Mouse (Mus musculus): ENCODE measurements around the gene Kremen1. TPM values are rescaled to one million over a fixed set of nuclear protein-coding genes. Genes with fewer than 3 reads are reported as not detected.
A peak's percentile ranks its signal among the peaks of the same experiment; 100 is the strongest.

Gene Kremen1
- polyA plus RNA-seq, 1 experiment from 2014 or later, result 16.5 TPM

DNA sequence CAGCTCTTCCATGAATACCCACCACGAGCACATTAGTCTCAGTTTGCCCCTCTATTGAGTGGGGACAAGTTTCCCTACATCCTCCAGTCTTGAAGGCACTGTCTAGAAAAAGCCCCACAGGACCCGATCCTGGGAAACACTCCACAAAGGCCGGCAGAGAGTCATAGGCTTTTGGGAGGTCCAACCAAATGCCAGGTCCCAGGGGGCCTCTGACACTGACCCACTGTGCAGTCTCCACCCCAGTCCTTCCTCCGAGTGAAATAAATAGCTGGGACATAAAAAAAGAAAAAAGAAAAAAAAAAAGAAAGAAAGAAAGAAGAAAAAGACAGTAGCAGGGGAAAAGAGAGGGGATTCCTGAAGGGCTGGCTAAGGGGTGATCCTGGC, 110.1 kb downstream of the Kremen1 start:
- Histone ChIP-seq H3K27me3 (replicated peaks; ENCODE audit: low read depth, poor library complexity, severe bottlenecking) (peaks cover 62% of the 10 kb centered on the region), H3K9me3 (no peaks in the 10 kb centered on the region), H3K36me3 (replicated peaks) (no peaks in the 10 kb centered on the region), H3K4me3 (peak overlapping the region; percentile 75), H3K27ac (replicated peaks) (peak overlapping the region; percentile 88; the same call in 1 of the 2 replicates), H3K4me1 (peaks cover 68% of the 10 kb centered on the region)
- WGBS, result 22% methylated on average over 4 of the region's 4 CpGs
- DNase-seq (ENCODE audit: low spot score), result no peak

DNA sequence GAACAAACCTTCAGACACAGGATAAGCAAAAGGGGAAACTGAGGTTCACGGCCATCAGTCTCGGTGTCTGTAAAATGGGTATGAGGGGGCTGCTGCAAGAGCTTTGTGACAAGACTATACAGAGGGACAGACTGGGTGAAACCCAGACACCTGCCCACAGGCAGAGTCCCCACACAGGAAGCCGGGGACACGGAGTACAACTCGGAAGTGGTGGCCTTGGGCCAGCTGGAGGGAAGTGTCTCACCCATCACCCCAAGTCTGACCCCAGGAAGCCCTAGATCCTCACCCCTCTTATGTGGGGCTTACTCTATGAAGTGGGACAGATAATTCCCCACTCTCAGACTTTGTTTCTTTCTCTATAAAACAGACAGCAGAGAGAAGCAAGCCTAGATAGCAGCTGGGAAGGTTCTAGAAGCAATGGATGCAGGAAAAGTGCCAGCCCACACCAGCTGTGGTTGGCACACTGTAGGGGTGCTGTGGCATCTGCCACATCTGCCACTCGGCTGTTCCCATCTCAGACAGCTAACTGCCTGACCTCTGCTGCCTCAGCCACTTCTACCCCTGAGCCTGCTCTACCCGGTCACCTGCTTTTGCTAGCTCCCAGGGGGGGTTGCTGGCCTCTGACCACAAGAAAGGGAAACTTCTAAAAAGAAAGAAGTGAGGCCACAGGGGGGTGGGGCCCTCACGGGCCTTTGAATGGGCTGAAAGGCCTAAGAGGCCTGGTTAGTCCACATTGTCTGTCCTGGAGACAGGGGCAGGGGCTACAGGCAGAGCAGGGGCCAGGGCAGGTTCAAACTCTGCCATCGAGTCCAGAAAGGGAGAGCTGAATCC, 110.7 kb downstream of the Kremen1 start:
- Histone ChIP-seq H3K4me3 (peak overlapping the region; percentile 75), H3K36me3 (replicated peaks) (no peaks in the 10 kb centered on the region), H3K4me1 (peaks cover 65% of the 10 kb centered on the region), H3K9me3 (no peaks in the 10 kb centered on the region), H3K27ac (replicated peaks) (no peak overlapping the region), H3K27me3 (replicated peaks; ENCODE audit: low read depth, poor library complexity, severe bottlenecking) (peaks cover 62% of the 10 kb centered on the region)
- DNase-seq (ENCODE audit: low spot score), result no peak
- 57% methylated on average over 9 of the region's 9 CpGs for WGBS

DNA sequence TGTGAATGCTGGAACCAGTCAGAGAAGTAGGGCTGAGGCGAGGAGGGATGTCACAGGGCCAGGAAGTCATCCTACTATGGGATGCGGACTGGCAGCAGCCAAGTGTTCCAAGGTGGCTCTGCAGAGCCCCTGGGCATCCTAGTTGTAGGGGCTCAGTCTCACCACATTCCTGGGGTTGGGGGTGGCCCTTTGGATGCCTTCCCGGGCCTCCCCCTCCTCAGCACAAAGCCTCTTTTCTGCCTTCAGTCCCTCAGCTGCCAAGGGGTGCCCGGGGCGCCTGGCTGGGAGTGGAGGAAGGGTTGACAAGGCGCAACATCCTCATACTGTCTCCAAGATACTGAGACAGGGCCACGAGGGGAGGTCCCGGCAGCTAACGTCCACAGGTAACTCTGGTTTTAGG, 111.4 kb downstream of the Kremen1 start:
- H3K36me3 ChIP-seq (replicated peaks), result no peaks in the 10 kb centered on the region
- peaks cover 61% of the 10 kb centered on the region for H3K27me3 ChIP-seq (replicated peaks; ENCODE audit: low read depth, poor library complexity, severe bottlenecking)
- WGBS, result 75% methylated on average over 9 of the region's 9 CpGs
- H3K27ac ChIP-seq (replicated peaks), result 0 out of 2 replicates have a peak overlapping the region, but pooled peaks have one; percentile 31
- no peaks in the 10 kb centered on the region for H3K9me3 ChIP-seq
- H3K4me3 ChIP-seq, result peak overlapping the region; percentile 6; the same call in 1 of the 2 replicates
- DNase-seq (ENCODE audit: low spot score), result no peak
- H3K4me1 ChIP-seq, result peaks cover 61% of the 10 kb centered on the region

DNA sequence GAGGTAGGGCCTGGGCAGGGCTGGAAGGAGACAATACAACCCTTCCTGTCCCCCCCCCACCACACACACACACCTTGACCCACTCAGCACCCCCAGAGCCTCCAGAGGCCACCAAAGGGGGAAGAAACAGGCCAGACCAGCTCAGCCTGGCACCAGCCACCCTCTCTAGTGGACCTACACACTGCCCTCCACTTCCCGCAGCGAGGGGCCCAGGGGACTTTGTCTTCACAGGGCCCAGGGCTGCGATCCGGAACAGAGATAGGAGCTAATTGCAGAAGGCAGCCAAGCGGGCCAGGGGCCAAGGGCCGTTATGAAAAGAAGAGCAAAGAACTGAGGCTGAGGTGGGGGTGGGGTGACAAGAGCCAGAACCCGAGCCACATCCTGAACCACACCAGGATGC, 112.1 kb downstream of the Kremen1 start:
- Histone ChIP-seq H3K27ac (replicated peaks) (0 out of 2 replicates have a peak overlapping the region, but pooled peaks have one; percentile 31), H3K27me3 (replicated peaks; ENCODE audit: low read depth, poor library complexity, severe bottlenecking) (peaks cover 54% of the 10 kb centered on the region), H3K4me3 (no peak overlapping the region), H3K4me1 (peaks cover 54% of the 10 kb centered on the region), H3K9me3 (no peaks in the 10 kb centered on the region), H3K36me3 (replicated peaks) (no peaks in the 10 kb centered on the region)
- DNase-seq (ENCODE audit: low spot score), result no peak
- WGBS, result 35% methylated on average over 7 of the region's 7 CpGs

DNA sequence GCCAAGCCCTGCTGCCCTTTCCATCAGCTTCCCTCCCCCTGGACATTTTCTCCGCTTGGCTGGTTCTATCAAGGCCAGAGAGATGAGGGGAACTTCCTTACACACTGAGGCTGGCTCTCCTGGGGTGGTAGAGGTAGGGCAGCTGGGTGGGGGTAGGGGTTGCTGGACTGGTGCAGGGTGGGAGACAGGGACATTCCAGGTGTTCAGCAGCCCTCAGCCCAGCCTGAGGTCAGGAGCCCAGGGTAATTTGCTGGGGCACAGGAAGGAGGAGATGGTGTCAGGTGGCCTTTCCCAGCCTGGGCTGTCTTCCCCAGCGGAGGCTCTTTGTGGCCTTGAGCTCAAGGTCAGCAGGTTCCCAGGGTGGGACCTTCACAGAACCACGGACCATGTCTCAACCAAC, 115.8 kb downstream of the Kremen1 start:
- Histone ChIP-seq H3K27me3 (replicated peaks; ENCODE audit: low read depth, poor library complexity, severe bottlenecking) (peaks cover 20% of the 10 kb centered on the region), H3K27ac (replicated peaks) (no peak overlapping the region; the same call in 1 of the 2 replicates), H3K4me1 (peaks cover 34% of the 10 kb centered on the region), H3K9me3 (no peaks in the 10 kb centered on the region), H3K4me3 (no peak overlapping the region), H3K36me3 (replicated peaks) (no peaks in the 10 kb centered on the region)
- 60% methylated on average over 3 of the region's 3 CpGs for WGBS
- no peak for DNase-seq (ENCODE audit: low spot score)

GRCm38 (mm10) chr11:5141965-5142364, 119.4 kb downstream of the Kremen1 start:
- Histone ChIP-seq H3K4me3 (no peak overlapping the region), H3K27me3 (replicated peaks; ENCODE audit: low read depth, poor library complexity, severe bottlenecking) (no peaks in the 10 kb centered on the region), H3K27ac (replicated peaks) (no peak overlapping the region), H3K36me3 (replicated peaks) (no peaks in the 10 kb centered on the region), H3K4me1 (peaks cover 22% of the 10 kb centered on the region), H3K9me3 (no peaks in the 10 kb centered on the region)
- no peak for DNase-seq (ENCODE audit: low spot score)
- 90% methylated on average over 2 of the region's 2 CpGs for WGBS

Other genes starting within 250 kb of the Kremen1 start
- 0.54 and 0.56 TPM in 2 replicates for gene Rasl10a, start 203.4 kb downstream of the Kremen1 start, polyA plus RNA-seq (2016; fragmentation: Nextera tagmentation; extraction: Ambion mirVana)
- gene Gas2l1, start 196.2 kb downstream of the Kremen1 start, polyA plus RNA-seq (2016; fragmentation: Nextera tagmentation; extraction: Ambion mirVana), result 25.3 and 25.7 TPM in 2 replicates
- 30.8 and 31.9 TPM in 2 replicates for gene Rhbdd3, start 162.6 kb downstream of the Kremen1 start, polyA plus RNA-seq (2016; fragmentation: Nextera tagmentation; extraction: Ambion mirVana)
- gene Ewsr1, start 162.3 kb downstream of the Kremen1 start, polyA plus RNA-seq (2016; fragmentation: Nextera tagmentation; extraction: Ambion mirVana), result 961 and 969 TPM in 2 replicates
- 13.1 and 24.6 TPM in 2 replicates for gene Emid1, start 109.3 kb downstream of the Kremen1 start, polyA plus RNA-seq (2016; fragmentation: Nextera tagmentation; extraction: Ambion mirVana)
- gene Znrf3, start 183.3 kb upstream of the Kremen1 start, polyA plus RNA-seq (2016; fragmentation: Nextera tagmentation; extraction: Ambion mirVana), result 13.1 and 13.8 TPM in 2 replicates